11 mouse cellular contexts compared by ENCODE assay signal in the genomic region with DNA sequence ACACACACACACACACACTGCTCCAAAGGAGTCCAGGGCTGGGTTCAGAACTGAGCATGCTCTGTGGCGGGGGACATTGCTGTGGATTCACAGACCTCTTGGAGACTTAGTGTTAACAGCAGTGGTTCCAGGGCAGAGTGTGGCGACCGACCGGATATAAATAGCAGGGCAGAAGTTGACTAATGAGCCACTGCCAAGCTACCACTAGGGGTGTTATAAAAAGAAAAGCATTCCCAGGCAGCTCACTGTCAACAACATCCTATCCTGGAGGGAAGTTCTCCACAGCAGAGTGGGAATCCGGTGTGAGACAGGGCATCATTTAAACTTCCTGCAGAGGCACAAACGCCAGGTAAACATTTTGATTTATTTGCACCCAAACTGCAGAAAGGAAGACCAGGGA. TPM values are rescaled to one million over a fixed set of nuclear protein-coding genes. Genes with fewer than 3 reads are reported as not detected.
DNase-seq lines count a peak whose midpoint lies in the region; ATAC-seq and TF ChIP-seq lines count a peak whose summit lies in the region.
"Had no signal": no experiment of that assay in that cellular context is flagged by ENCODE, and none has a peak within 500 bp of the region (broad histone marks: within the 10 kb centered on the region; RNA-seq: fewer than 3 reads in every experiment).

No protein-coding gene starts in this region.

- H3K27me3 ChIP-seq in heart, embryonic 15.5 days, result peaks cover 8% of the 10 kb centered on the region; the same call in 1 of the 2 replicates
- peaks cover 9% of the 10 kb centered on the region for H3K27me3 ChIP-seq in liver, postnatal 0 days (ENCODE audit: insufficient read depth, low read length)

- TF ChIP-seq CTCF in gastrocnemius, adult 2 months (IDR thresholded peaks at IDR 0.05), result peak; percentile 56
- peak; percentile 50 for TF ChIP-seq CTCF in liver, postnatal 0 days (IDR thresholded peaks at IDR 0.05; ENCODE audit: low read depth)

- peak; percentile 77 for DNase-seq in gastrocnemius, adult 2 months
- DNase-seq in gastrocnemius, postnatal 4 days (ENCODE audit: low spot score in 2 of 2), result no peak
- DNase-seq in R1 (ENCODE audit: low read depth, low spot score), result peak; percentile 45
- DNase-seq in liver, postnatal 0 days, result no peak
- DNase-seq in layer of hippocampus, adult 9-10 months (ENCODE audit: low spot score), result no peak
- no peak for DNase-seq in urinary bladder, postnatal 4 days (ENCODE audit: low spot score in 2 of 2)

- WGBS in heart, embryonic 15.5 days, result 16% methylated on average over 6 of the region's 6 CpGs
- WGBS in liver, postnatal 0 days (ENCODE audit: insufficient replicate concordance), result 27% methylated on average over 6 of the region's 6 CpGs

- peak overlapping the region; percentile 68 for H3K4me3 ChIP-seq in gastrocnemius, adult 2 months
- peak overlapping the region; percentile 24 for H3K4me3 ChIP-seq in heart, embryonic 15.5 days
- H3K4me3 ChIP-seq in liver, postnatal 0 days (ENCODE audit: low read depth, low read length), result no peak overlapping the region
- H3K4me3 ChIP-seq: midbrain, embryonic 15.5 days had no signal

- H3K27ac ChIP-seq in gastrocnemius, adult 2 months, result peak overlapping the region; percentile 91
- peak overlapping the region; percentile 87 for H3K27ac ChIP-seq in heart, embryonic 15.5 days
- no peak overlapping the region for H3K27ac ChIP-seq in liver, postnatal 0 days (ENCODE audit: low read depth)
- H3K27ac ChIP-seq: midbrain, embryonic 15.5 days had no signal

- peaks cover 52% of the 10 kb centered on the region for H3K4me1 ChIP-seq in heart, embryonic 15.5 days (replicated peaks)
- H3K4me1 ChIP-seq in liver, postnatal 0 days (ENCODE audit: insufficient read depth), result no peaks in the 10 kb centered on the region
- H3K4me1 ChIP-seq: midbrain, embryonic 15.5 days had no signal

- H3K9me3 ChIP-seq in heart, embryonic 15.5 days (replicated peaks), result no peaks in the 10 kb centered on the region
- H3K9me3 ChIP-seq in liver, postnatal 0 days (ENCODE audit: low read length), result no peaks in the 10 kb centered on the region
- H3K9me3 ChIP-seq: midbrain, embryonic 15.5 days had no signal

- no peaks in the 10 kb centered on the region for H3K36me3 ChIP-seq in heart, embryonic 15.5 days
- H3K36me3 ChIP-seq in liver, postnatal 0 days (replicated peaks; ENCODE audit: insufficient read depth, low read length), result no peaks in the 10 kb centered on the region
- H3K36me3 ChIP-seq: midbrain, embryonic 15.5 days had no signal

- peak; percentile 79 for ATAC-seq in heart, embryonic 15.5 days (replicated peaks; ENCODE audit: insufficient number of reproducible peaks, insufficient read depth, low FRiP score, low read depth)
- no peak for ATAC-seq in liver, postnatal 0 days
- ATAC-seq in frontal cortex, adult (ENCODE audit: low TSS enrichment), result no peak
- ATAC-seq: midbrain, embryonic 15.5 days had no signal

- intact Hi-C loops in gastrocnemius, adult 2 months (cut with DNase I), result no loop called here

- no peak for TF ChIP-seq EP300 in liver, postnatal 0 days (IDR thresholded peaks at IDR 0.05; ENCODE audit: low read depth)

- no peak overlapping the region for H3K9ac ChIP-seq in heart, embryonic 15.5 days
- no peak overlapping the region for H3K9ac ChIP-seq in liver, postnatal 0 days (replicated peaks)
- H3K9ac ChIP-seq: midbrain, embryonic 15.5 days had no signal

- peak overlapping the region; percentile 59 for H3K4me2 ChIP-seq in heart, embryonic 15.5 days
- H3K4me2 ChIP-seq in liver, postnatal 0 days (ENCODE audit: low read depth, low read length), result no peak overlapping the region
- H3K4me2 ChIP-seq: midbrain, embryonic 15.5 days had no signal

RNA-seq across cellular contexts. Expression of a gene that starts 38.0 kb away (rescaled TPM):
- not detected for total RNA-seq in gastrocnemius, adult 2 months (2021)
- total RNA-seq in gastrocnemius, postnatal 4 days (2021), result 1 to 10 TPM in 1 of 2 experiments, under 1 TPM in 1; 0.76 to 1.0 TPM
- 0.92 and 6.4 TPM in 2 replicates for polyA plus RNA-seq in heart, embryonic 15.5 days (2015; fragmentation: Nextera tagmentation; extraction: Ambion mirVana)
- polyA plus RNA-seq in liver, postnatal 0 days (2015; fragmentation: Nextera tagmentation; extraction: Ambion mirVana), result 7.5 and 8.0 TPM in 2 replicates
- total RNA-seq: left cerebral cortex, postnatal 10 days had no signal

RNA-seq across cellular contexts. Expression of a gene that starts 48.4 kb away (rescaled TPM):
- total RNA-seq in gastrocnemius, adult 2 months (2021), result 10 to 100 TPM in 1 of 2 experiments, 1 to 10 TPM in 1; 8.9 to 12.5 TPM
- total RNA-seq in gastrocnemius, postnatal 4 days (2021), result 10 to 100 TPM; 22.6 to 25.6 TPM
- 31.2 and 33.7 TPM in 2 replicates for polyA plus RNA-seq in heart, embryonic 15.5 days (2015; fragmentation: Nextera tagmentation; extraction: Ambion mirVana)
- 14.4 and 15.2 TPM in 2 replicates for polyA plus RNA-seq in liver, postnatal 0 days (2015; fragmentation: Nextera tagmentation; extraction: Ambion mirVana)

RNA-seq across cellular contexts. Expression of a gene that starts 55.0 kb away (rescaled TPM):
- 100 to 1,000 TPM; 394 to 399 TPM for total RNA-seq in gastrocnemius, adult 2 months (2021)
- 100 to 1,000 TPM; 257 to 310 TPM for total RNA-seq in gastrocnemius, postnatal 4 days (2021)
- 49.4 and 65.5 TPM in 2 replicates for polyA plus RNA-seq in heart, embryonic 15.5 days (2015; fragmentation: Nextera tagmentation; extraction: Ambion mirVana)
- 2.3 and 4.0 TPM in 2 replicates for polyA plus RNA-seq in liver, postnatal 0 days (2015; fragmentation: Nextera tagmentation; extraction: Ambion mirVana)

RNA-seq across cellular contexts. Expression of a gene that starts 58.8 kb away (rescaled TPM):
- under 1 TPM; 0.10 to 0.45 TPM for total RNA-seq in gastrocnemius, adult 2 months (2021)
- total RNA-seq in gastrocnemius, postnatal 4 days (2021), result 1 to 10 TPM; 5.0 to 8.4 TPM
- 0.49 TPM in 1 of 2 replicates, not detected in the other for polyA plus RNA-seq in heart, embryonic 15.5 days (2015; fragmentation: Nextera tagmentation; extraction: Ambion mirVana)
- 0.20 and 0.35 TPM in 2 replicates for polyA plus RNA-seq in liver, postnatal 0 days (2015; fragmentation: Nextera tagmentation; extraction: Ambion mirVana)
- total RNA-seq: left cerebral cortex, postnatal 10 days had no signal
- polyA plus RNA-seq: cortical plate, adult 2 months; midbrain, embryonic 15.5 days had no signal

Comparison
In these comparisons a context has a peak if more than half of its experiments do, and no peak if none do; other contexts are left out.
1. DNase-seq: peak in gastrocnemius, adult 2 months (single experiment) and R1 (single experiment); none in gastrocnemius, postnatal 4 days (0 of 2), liver, postnatal 0 days (single experiment), layer of hippocampus, adult 9-10 months (single experiment) and urinary bladder, postnatal 4 days (0 of 2).